Mouse (Mus musculus) naive thymus-derived CD4-positive, alpha-beta T cell, adult 2 months (primary cell): ENCODE results near the gene Mkrn1.
"Not testable (repeated sequence)": the region's sequence is repeated elsewhere in the genome, so short reads cannot be mapped to it uniquely, and the experiment has no call there.

Experiments used
- DNase-seq: peaks from one replicate; pipeline ENCODE4 v3.0.0-alpha.2; 2011; ENCODE audit warnings: low read depth

The Mkrn1 gene

GRCm38 (mm10) chr6:39419851-39420721 is at the start of gene Mkrn1:
TSS of gene Mkrn1 (minus strand) at chr6:39420462.
- peak; percentile 89 for DNase-seq

GRCm38 (mm10) chr6:39469427-39469826 is 49.2 kb upstream of the Mkrn1 start:
- no peak for DNase-seq

GRCm38 (mm10) chr6:39462621-39463538 is 42.6 kb upstream of the Mkrn1 start:
- DNase-seq, result peak; percentile 90

- peak; percentile 22 for DNase-seq
Measured at GRCm38 (mm10) chr6:39460040-39460439, 39.8 kb upstream of the Mkrn1 start.

- DNase-seq, result no peak
Measured at GRCm38 (mm10) chr6:39455339-39456160, 35.3 kb upstream of the Mkrn1 start.

- DNase-seq, result no peak
Measured at GRCm38 (mm10) chr6:39454616-39455015, 34.4 kb upstream of the Mkrn1 start.

GRCm38 (mm10) chr6:39453564-39453963 is 33.3 kb upstream of the Mkrn1 start:
- DNase-seq, result no peak

- peak; percentile 34 for DNase-seq
Measured at GRCm38 (mm10) chr6:39451033-39451432, 30.8 kb upstream of the Mkrn1 start.

GRCm38 (mm10) chr6:39450580-39450979 is 30.3 kb upstream of the Mkrn1 start:
- no peak for DNase-seq

GRCm38 (mm10) chr6:39447429-39448185 is 27.3 kb upstream of the Mkrn1 start:
- DNase-seq, result no peak

GRCm38 (mm10) chr6:39445801-39446572 is 25.7 kb upstream of the Mkrn1 start:
- DNase-seq, result no peak

- DNase-seq, result no peak
Measured at GRCm38 (mm10) chr6:39442786-39443287, 22.6 kb upstream of the Mkrn1 start.

- no peak for DNase-seq
Measured at GRCm38 (mm10) chr6:39440207-39440606, 19.9 kb upstream of the Mkrn1 start.

GRCm38 (mm10) chr6:39437519-39437918 is 17.3 kb upstream of the Mkrn1 start:
- not testable (repeated sequence) for DNase-seq

- DNase-seq, result no peak
Measured at GRCm38 (mm10) chr6:39435875-39436274, 15.6 kb upstream of the Mkrn1 start.

- DNase-seq, result no peak
Measured at GRCm38 (mm10) chr6:39434886-39435492, 14.7 kb upstream of the Mkrn1 start.

- DNase-seq, result no peak
Measured at GRCm38 (mm10) chr6:39434111-39434885, 14.0 kb upstream of the Mkrn1 start.

- no peak for DNase-seq
Measured at GRCm38 (mm10) chr6:39433701-39434100, 13.4 kb upstream of the Mkrn1 start.

GRCm38 (mm10) chr6:39433174-39433573 is 12.9 kb upstream of the Mkrn1 start:
- DNase-seq, result no peak
